Mouse (Mus musculus) megakaryocyte, embryonic 14.5 days (primary cell): ENCODE measurements at regions not wholly inside any gene's neighbourhood (a gene's known extent, or its start where the extent isn't known, plus 50 kb on each side); places are given as distances from the start of the nearest gene placed in this dataset.

ENCODE experiments used
- FLI1 ChIP-seq: IDR thresholded peaks from 2 replicates; pipeline ENCODE4 v1.6.1; 2012; ENCODE audit warnings: low read length, inconsistent platforms, mixed read lengths
- GATA1 ChIP-seq: IDR thresholded peaks from 3 replicates; pipeline ENCODE4 v1.6.1; 2012; ENCODE audit warnings: mixed read lengths, low read length, inconsistent platforms, borderline replicate concordance

DNA sequence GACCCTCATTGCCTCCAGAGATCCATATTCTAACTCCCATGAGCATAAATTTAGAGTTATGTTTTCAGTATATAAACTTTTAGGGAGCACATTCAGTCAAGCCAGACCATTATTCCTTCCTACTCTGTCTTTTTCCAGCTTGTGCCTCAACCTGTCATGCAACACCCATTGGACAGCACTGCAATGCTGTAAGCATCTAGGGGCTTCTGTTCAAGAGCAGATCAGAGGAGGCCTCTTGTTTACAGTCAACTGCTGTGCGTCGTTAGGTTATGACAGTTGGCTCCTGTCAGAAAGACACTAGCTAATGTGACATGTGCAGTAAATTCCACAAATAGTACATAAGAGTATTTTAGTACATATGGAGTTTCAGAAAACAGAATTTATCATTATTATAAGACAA is 165.0 kb upstream of the Itga4 start:
- TF ChIP-seq GATA1 (no peak), FLI1 (no peak)
